Mouse (Mus musculus): ENCODE data around the gene Tekt5.

DNA sequence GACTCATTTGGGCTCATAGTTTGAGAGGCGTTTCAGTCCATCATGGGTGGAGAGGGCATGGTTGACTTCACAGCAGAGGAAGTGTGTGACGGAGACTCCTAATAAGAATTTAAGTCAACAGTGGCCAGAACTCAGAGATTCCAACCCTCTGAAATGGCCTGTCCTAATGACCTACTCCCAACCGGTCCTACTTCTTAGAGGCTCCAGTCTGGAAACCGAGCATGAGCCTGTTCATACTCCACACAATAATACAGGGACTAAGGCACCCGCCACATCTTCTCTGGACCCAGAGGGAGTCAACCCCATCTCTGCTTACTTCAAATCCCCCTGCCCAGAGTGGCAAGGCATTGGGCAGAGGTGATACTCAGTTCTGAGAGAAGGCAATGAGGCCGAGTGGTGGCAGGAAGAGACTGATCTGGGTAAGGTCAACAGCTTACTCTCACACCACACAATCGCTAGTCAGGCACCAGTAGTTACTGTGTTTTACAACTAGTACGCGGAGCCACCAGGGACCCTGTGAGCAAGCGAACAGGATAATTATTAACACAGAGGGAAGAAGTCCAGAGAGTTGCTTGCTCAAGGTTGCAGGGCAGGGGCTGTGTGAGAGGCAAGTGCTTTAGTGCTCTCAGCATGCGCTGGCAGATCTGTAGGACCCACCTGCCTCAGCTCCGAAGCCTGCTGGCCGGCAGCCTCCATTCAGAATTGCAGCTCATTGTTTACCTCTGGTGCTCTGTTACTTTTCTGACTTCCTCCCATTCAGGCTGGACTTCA, 67.5 kb downstream of the Tekt5 start:
- TF ChIP-seq USF1 (IDR thresholded peaks at IDR 0.05; ENCODE audit: low read depth) (no peak), CEBPB (IDR thresholded peaks at IDR 0.05; ENCODE audit: insufficient read depth, poor library complexity, severe bottlenecking) (no peak), POLR2AphosphoS2 (IDR thresholded peaks at IDR 0.05; ENCODE audit: insufficient read length, low read depth) (no peak), POLR2A (IDR thresholded peaks at IDR 0.05; ENCODE audit: insufficient read length, low read depth) (no peak), E2F4 (IDR thresholded peaks at IDR 0.05; ENCODE audit: insufficient read depth) (no peak)
